Mouse (Mus musculus): Measurements from ENCODE around the gene Ropn1l.

DNA sequence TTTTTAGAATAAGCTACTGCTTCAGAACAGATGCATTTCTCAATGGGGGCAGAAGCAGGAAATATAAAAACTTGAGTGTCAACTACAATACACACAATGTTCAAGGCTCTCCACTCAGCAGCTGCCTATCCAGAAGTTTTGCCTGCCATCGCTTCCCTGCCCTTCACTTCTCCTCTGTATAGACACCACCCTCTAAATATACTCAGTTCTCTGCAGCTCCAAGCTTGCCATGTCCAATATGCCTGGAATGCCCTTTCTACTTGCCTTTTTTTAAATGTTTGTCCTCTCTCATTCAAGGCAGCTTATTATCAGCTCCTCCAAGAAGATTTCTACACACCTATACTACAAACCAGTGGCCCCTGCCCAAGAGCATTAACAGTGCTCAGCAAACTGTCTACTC lies 23.1 kb upstream of the Ropn1l start:
- TF ChIP-seq POLR2A (IDR thresholded peaks at IDR 0.05; ENCODE audit: extremely low read depth, insufficient read depth, low read length) (no peak), CTCF (IDR thresholded peaks at IDR 0.05; ENCODE audit: extremely low read depth, insufficient read depth, low read length) (no peak)

Measured in cortical plate, adult 2 months (tissue).